Mouse (Mus musculus): ENCODE measurements around the gene Pias1. TPM values are rescaled to one million over a fixed set of nuclear protein-coding genes. Genes with fewer than 3 reads are reported as not detected.

Gene Pias1
- 65.8 and 68.6 TPM in 2 replicates for polyA plus RNA-seq (2016; fragmentation: Nextera tagmentation; extraction: Ambion mirVana)

DNA sequence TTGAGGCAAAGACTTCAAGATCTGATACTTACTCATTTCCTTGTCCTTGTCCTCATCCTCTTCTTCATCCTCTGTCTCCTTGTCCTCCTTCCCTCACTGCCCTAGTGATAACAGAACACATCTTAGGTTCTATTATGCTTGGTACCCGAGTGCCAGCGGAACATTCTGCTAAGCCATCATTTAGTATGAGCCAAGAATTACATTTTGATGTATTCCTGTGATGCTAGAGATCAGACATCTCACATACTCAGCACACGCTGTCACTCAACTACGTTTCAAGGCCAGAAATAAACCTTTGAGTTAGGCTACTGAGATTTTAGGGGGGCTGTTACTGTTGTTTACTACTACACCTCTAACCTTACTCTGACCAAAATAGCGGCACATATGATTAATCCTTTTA, at the start of gene Pias1:
Pias1 (minus strand) TSS at position 101 of the 400 bp plus-strand sequence.
- Histone ChIP-seq H3K4me3 (no peak within 1 kb of the TSS), H3K9ac (replicated peaks) (no peak within 1 kb of the TSS), H3K36me3 (no peaks in the 10 kb centered on the region), H3K27me3 (no peaks in the 10 kb centered on the region), H3K4me2 (replicated peaks) (no peak within 1 kb of the TSS), H3K9me3 (no peaks in the 10 kb centered on the region), H3K4me1 (no peaks in the 10 kb centered on the region), H3K27ac (replicated peaks) (no peak within 1 kb of the TSS)
- 90% methylated on average over 5 of the region's 5 CpGs for WGBS
- ATAC-seq (ENCODE audit: low FRiP score, low read depth): no peak

GRCm38 (mm10) chr9:63035431-63035830, 47.7 kb upstream of the Pias1 start:
- Histone ChIP-seq H3K4me2 (replicated peaks) (no peak overlapping the region), H3K9ac (replicated peaks) (no peak overlapping the region), H3K27ac (replicated peaks) (no peak overlapping the region), H3K9me3 (no peaks in the 10 kb centered on the region), H3K4me1 (no peaks in the 10 kb centered on the region), H3K27me3 (no peaks in the 10 kb centered on the region), H3K4me3 (no peak overlapping the region), H3K36me3 (no peaks in the 10 kb centered on the region)
- WGBS: 95% methylated on average over 2 of the region's 2 CpGs
- no peak for ATAC-seq (ENCODE audit: low FRiP score, low read depth)

GRCm38 (mm10) chr9:63031011-63031782, 43.5 kb upstream of the Pias1 start:
- Histone ChIP-seq H3K9ac (replicated peaks) (no peak overlapping the region), H3K27me3 (no peaks in the 10 kb centered on the region), H3K4me2 (replicated peaks) (no peak overlapping the region), H3K36me3 (no peaks in the 10 kb centered on the region), H3K4me1 (no peaks in the 10 kb centered on the region), H3K4me3 (no peak overlapping the region), H3K9me3 (no peaks in the 10 kb centered on the region), H3K27ac (replicated peaks) (no peak overlapping the region)
- 72% methylated on average over 13 of the region's 13 CpGs for WGBS
- no peak for ATAC-seq (ENCODE audit: low FRiP score, low read depth)

GRCm38 (mm10) chr9:63022486-63022885, 34.8 kb upstream of the Pias1 start:
- H3K4me1 ChIP-seq: no peaks in the 10 kb centered on the region
- H3K27me3 ChIP-seq: no peaks in the 10 kb centered on the region
- 0 out of 2 replicates have a peak, but pooled peaks cover 7% of the 10 kb centered on the region for H3K9me3 ChIP-seq
- no peaks in the 10 kb centered on the region for H3K36me3 ChIP-seq
- H3K4me3 ChIP-seq: no peak overlapping the region
- no peak overlapping the region for H3K9ac ChIP-seq (replicated peaks)
- no peak for ATAC-seq (ENCODE audit: low FRiP score, low read depth)
- no peak overlapping the region for H3K4me2 ChIP-seq (replicated peaks)
- no peak overlapping the region for H3K27ac ChIP-seq (replicated peaks)
- WGBS: 95% methylated on average over 1 of the region's 1 CpGs

DNA sequence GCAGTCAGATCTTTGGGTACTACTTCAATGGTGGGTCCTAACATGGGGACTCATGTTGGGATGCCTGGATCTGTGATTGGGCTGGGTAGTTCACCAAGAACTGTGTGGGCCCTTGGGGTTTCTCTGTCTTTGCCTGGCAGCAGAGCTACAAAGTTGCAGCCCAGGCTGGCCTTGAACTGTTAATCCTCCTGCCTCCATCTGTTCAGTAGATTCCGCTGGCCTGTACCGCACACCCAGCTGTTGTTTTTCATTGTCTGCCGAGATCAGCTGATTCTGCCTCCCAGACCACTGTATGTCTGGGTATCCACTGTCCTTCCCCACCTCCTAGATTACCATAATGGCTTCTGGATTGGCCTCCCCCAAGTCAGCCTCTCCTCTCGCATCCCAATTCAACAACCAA, 19.6 kb upstream of the Pias1 start:
- WGBS: 86% methylated on average over 4 of the region's 4 CpGs
- Histone ChIP-seq H3K9me3 (no peaks in the 10 kb centered on the region), H3K36me3 (no peaks in the 10 kb centered on the region), H3K9ac (replicated peaks) (no peak overlapping the region), H3K4me2 (replicated peaks) (no peak overlapping the region), H3K27ac (replicated peaks) (no peak overlapping the region), H3K4me1 (no peaks in the 10 kb centered on the region), H3K27me3 (no peaks in the 10 kb centered on the region), H3K4me3 (no peak overlapping the region)
- ATAC-seq (ENCODE audit: low FRiP score, low read depth): no peak

- no peaks in the 10 kb centered on the region for H3K27me3 ChIP-seq
- no peak overlapping the region for H3K4me3 ChIP-seq
- no peak overlapping the region for H3K9ac ChIP-seq (replicated peaks)
- ATAC-seq (ENCODE audit: low FRiP score, low read depth): no peak
- H3K36me3 ChIP-seq: no peaks in the 10 kb centered on the region
- 80% methylated on average over 6 of the region's 6 CpGs for WGBS
- no peak overlapping the region for H3K27ac ChIP-seq (replicated peaks)
- no peaks in the 10 kb centered on the region for H3K4me1 ChIP-seq
- no peak overlapping the region for H3K4me2 ChIP-seq (replicated peaks)
- no peaks in the 10 kb centered on the region for H3K9me3 ChIP-seq
Observed at GRCm38 (mm10) chr9:63006081-63006820, 18.5 kb upstream of the Pias1 start.

DNA sequence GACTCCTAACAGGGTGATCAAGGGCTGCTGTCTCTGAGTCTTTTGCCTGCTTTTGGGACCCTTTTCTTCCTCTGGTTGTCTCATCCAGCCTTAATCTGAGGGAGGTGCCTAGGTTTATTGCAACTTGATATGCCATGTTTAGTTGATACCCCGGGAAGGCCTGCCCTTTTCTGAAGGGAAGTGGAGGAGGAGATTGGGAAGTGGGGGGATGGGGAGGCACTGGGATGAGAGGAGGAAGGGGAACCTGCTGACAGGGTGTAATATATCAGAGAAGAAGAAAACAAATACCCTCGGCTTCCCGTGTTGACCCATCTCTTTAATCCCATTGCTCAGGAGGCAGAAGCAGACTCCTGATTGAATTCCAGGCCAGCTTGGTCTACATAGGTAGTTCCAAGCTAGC, 10.8 kb upstream of the Pias1 start:
- 64% methylated on average over 3 of the region's 3 CpGs for WGBS
- Histone ChIP-seq H3K9ac (replicated peaks) (no peak overlapping the region), H3K4me3 (no peak overlapping the region), H3K27me3 (no peaks in the 10 kb centered on the region), H3K27ac (replicated peaks) (no peak overlapping the region), H3K4me1 (no peaks in the 10 kb centered on the region), H3K9me3 (no peaks in the 10 kb centered on the region), H3K36me3 (no peaks in the 10 kb centered on the region), H3K4me2 (replicated peaks) (no peak overlapping the region)
- ATAC-seq (ENCODE audit: low FRiP score, low read depth): no peak

- H3K36me3 ChIP-seq: no peaks in the 10 kb centered on the region
- ATAC-seq (ENCODE audit: low FRiP score, low read depth): no peak
- H3K27me3 ChIP-seq: no peaks in the 10 kb centered on the region
- H3K9ac ChIP-seq (replicated peaks): no peak overlapping the region
- no peak overlapping the region for H3K27ac ChIP-seq (replicated peaks)
- no peaks in the 10 kb centered on the region for H3K4me1 ChIP-seq
- H3K4me3 ChIP-seq: no peak overlapping the region
- no peaks in the 10 kb centered on the region for H3K9me3 ChIP-seq
- H3K4me2 ChIP-seq (replicated peaks): no peak overlapping the region
- WGBS: 91% methylated on average over 3 of the region's 3 CpGs
Observed at GRCm38 (mm10) chr9:62997626-62998025, 9.9 kb upstream of the Pias1 start.

GRCm38 (mm10) chr9:62995186-62995585, 7.5 kb upstream of the Pias1 start:
- H3K4me3 ChIP-seq: no peak overlapping the region
- no peaks in the 10 kb centered on the region for H3K36me3 ChIP-seq
- 63% methylated on average over 2 of the region's 2 CpGs for WGBS
- no peak overlapping the region for H3K9ac ChIP-seq (replicated peaks)
- no peaks in the 10 kb centered on the region for H3K4me1 ChIP-seq
- H3K9me3 ChIP-seq: no peaks in the 10 kb centered on the region
- no peaks in the 10 kb centered on the region for H3K27me3 ChIP-seq
- ATAC-seq (ENCODE audit: low FRiP score, low read depth): no peak
- no peak overlapping the region for H3K4me2 ChIP-seq (replicated peaks)
- no peak overlapping the region for H3K27ac ChIP-seq (replicated peaks)

- Histone ChIP-seq H3K27me3 (no peaks in the 10 kb centered on the region), H3K4me1 (no peaks in the 10 kb centered on the region), H3K9me3 (no peaks in the 10 kb centered on the region), H3K27ac (replicated peaks) (no peak overlapping the region), H3K4me2 (replicated peaks) (no peak overlapping the region), H3K9ac (replicated peaks) (no peak overlapping the region), H3K4me3 (no peak overlapping the region), H3K36me3 (no peaks in the 10 kb centered on the region)
- no peak for ATAC-seq (ENCODE audit: low FRiP score, low read depth)
- WGBS: 99% methylated on average over 3 of the region's 3 CpGs
Observed at GRCm38 (mm10) chr9:62990134-62990533, 2.4 kb upstream of the Pias1 start.

DNA sequence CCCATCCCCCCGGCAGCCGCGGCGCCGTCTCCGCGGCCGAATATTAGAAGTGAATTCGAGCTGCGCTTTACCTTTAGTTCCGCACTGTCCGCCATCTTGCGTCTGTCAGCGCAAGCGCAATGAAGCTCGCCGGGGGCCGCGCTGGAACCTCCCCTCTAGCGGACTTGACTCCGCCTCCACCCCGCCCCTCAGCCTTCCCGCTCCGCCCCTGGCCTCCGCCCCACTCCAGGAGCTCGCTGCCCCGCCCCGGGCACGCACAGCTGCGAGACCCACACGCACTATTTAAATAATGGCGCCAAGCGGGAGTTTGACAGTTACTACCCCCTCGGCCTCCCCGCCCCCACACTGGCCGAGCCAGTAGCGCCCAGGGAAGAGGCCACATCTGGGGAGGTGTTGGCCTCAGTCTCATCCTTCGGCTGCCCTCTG, 6.9 kb downstream of the Pias1 start:
- peak overlapping the region; percentile 97 for H3K4me3 ChIP-seq
- no peaks in the 10 kb centered on the region for H3K36me3 ChIP-seq
- peaks cover 14% of the 10 kb centered on the region for H3K4me1 ChIP-seq
- ATAC-seq (ENCODE audit: low FRiP score, low read depth): peak; percentile 95
- peak overlapping the region; percentile 93 for H3K9ac ChIP-seq (replicated peaks)
- H3K27ac ChIP-seq (replicated peaks): peak overlapping the region; percentile 98
- peak overlapping the region; percentile 83 for H3K4me2 ChIP-seq (replicated peaks)
- H3K9me3 ChIP-seq: no peaks in the 10 kb centered on the region
- H3K27me3 ChIP-seq: peaks cover 5% of the 10 kb centered on the region; the same call in 1 of the 2 replicates
- under 1% methylated on average over 38 of the region's 38 CpGs for WGBS

GRCm38 (mm10) chr9:62980162-62980776, 7.5 kb downstream of the Pias1 start:
- Histone ChIP-seq H3K4me2 (replicated peaks) (peak overlapping the region; percentile 83), H3K4me3 (peak overlapping the region; percentile 97), H3K9me3 (no peaks in the 10 kb centered on the region), H3K4me1 (peaks cover 14% of the 10 kb centered on the region), H3K9ac (replicated peaks) (peak overlapping the region; percentile 93), H3K36me3 (no peaks in the 10 kb centered on the region), H3K27ac (replicated peaks) (peak overlapping the region; percentile 98), H3K27me3 (peaks cover 5% of the 10 kb centered on the region; the same call in 1 of the 2 replicates)
- ATAC-seq (ENCODE audit: low FRiP score, low read depth): peak; percentile 87
- WGBS: 1% methylated on average over 42 of the region's 63 CpGs
